Mouse (Mus musculus): Measurements from ENCODE around the gene Plcl2. TPM values are rescaled to one million over a fixed set of nuclear protein-coding genes. Genes with fewer than 3 reads are reported as not detected.

The Plcl2 gene
- polyA plus RNA-seq, 1 experiment, result not detected

GRCm38 (mm10) chr17:50737068-50737467, 227.9 kb downstream of the Plcl2 start:
- Histone ChIP-seq H3K4me1 (ENCODE audit: control insufficient read depth, insufficient read depth, low read length) (0 out of 2 replicates have a peak, but pooled peaks cover 12% of the 10 kb centered on the region), H3K27ac (ENCODE audit: insufficient read depth, low read depth, low read length) (no peak overlapping the region), H3K4me3 (ENCODE audit: insufficient read depth, low read depth, low read length) (no peak overlapping the region)
- TF ChIP-seq CTCF (IDR thresholded peaks at IDR 0.05; ENCODE audit: insufficient read depth, low read depth, low read length) (no peak), POLR2A (IDR thresholded peaks at IDR 0.05; ENCODE audit: insufficient read depth, low read depth, low read length) (no peak)
- 77% methylated on average over 2 of the region's 2 CpGs for WGBS

Other genes with a start within 250 kb of the Plcl2 start
- gene Dazl, start 215.8 kb upstream of the Plcl2 start, polyA plus RNA-seq (2012; ENCODE audit: insufficient read depth, insufficient read length, low replicate concordance, missing spikeins), result not detected in 2 replicates